Mouse (Mus musculus) G1E (cell line): ENCODE measurements at regions not wholly inside any gene's neighbourhood (a gene's known extent, or its start where the extent isn't known, plus 50 kb on each side); places are given as distances from the start of the nearest gene placed in this dataset.

ENCODE experiments used
- CTCF ChIP-seq: IDR thresholded peaks from 2 replicates; pipeline ENCODE4 v1.5.1; 2012; ENCODE audit warnings: low read depth, low read length, inconsistent platforms, mixed read lengths
- GATA1 ChIP-seq: IDR thresholded peaks from 2 replicates; pipeline ENCODE4 v1.6.1; 2012; ENCODE audit warnings: borderline replicate concordance, low read length, inconsistent platforms, mixed read lengths
- GATA2 ChIP-seq: IDR thresholded peaks from 2 replicates; pipeline ENCODE4 v1.6.1; 2012; ENCODE audit warnings: low read depth, low read length, inconsistent platforms, borderline replicate concordance
- POLR2AphosphoS5 ChIP-seq: IDR thresholded peaks from 2 replicates; pipeline ENCODE4 v1.6.1; 2012; ENCODE audit warnings: low read depth, low read length, inconsistent platforms; ENCODE audit not compliant: insufficient replicate concordance
- TAL1 ChIP-seq: conservative IDR thresholded peaks from 2 replicates; pipeline ENCODE4 v1.6.1; 2012; ENCODE audit warnings: low read depth, low read length, inconsistent platforms, mixed read lengths

DNA sequence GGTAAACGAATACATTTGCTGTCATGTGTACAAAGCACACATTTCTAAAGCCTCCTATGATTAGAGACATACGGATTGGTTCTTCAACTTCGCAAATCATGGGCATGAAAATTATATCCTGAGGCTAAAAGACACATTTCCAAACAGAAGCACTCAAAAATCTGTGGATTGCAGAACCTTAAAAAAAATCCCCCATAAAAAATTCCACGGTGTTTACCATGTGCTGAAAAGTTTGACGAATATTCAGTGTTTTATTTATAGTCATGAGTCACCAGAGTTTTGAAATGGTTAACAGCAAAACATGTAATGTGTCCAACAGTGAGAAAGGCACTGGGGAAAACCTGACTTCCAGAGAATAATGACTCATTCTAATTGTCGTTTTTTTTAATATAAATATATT lies 1214.9 kb upstream of the Cited2 start:
- TF ChIP-seq CTCF (no peak), TAL1 (no peak), GATA1 (no peak), POLR2AphosphoS5 (no peak), GATA2 (no peak)
